Mouse (Mus musculus): Measurements from ENCODE around the gene Olfr129.

DNA sequence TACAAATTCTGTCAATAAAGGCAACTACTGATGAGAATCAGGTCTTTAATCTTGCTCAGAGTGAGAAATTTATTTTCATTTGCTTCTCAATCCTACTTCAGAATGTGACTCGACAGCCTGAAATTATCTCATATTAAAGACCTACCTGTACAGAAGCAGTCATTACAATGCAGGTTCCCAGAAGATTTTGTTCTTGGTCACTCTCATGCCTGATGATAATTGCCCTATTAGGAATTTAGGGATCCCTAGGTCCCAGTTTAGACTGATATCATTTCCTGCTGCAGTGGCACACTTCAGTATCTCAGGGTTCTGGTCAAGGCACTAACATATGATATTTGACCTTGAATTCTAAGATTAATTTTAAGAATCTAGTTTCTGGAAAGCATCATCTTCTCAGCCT is 3.7 kb upstream of the Olfr129 start, which contains the start of gene Olfr130:
- no peak for TF ChIP-seq POLR2A (IDR thresholded peaks at IDR 0.05; ENCODE audit: borderline replicate concordance, control insufficient read depth, low read depth, low read length)
- TF ChIP-seq CTCF (IDR thresholded peaks at IDR 0.05; ENCODE audit: control insufficient read depth, insufficient read depth, low read length) = no peak
